Comparison of ENCODE assay signal across 9 mouse cellular contexts in genomic region chr7:84315353-84316003, GRCm38 (mm10).
A peak's percentile ranks its signal among the peaks of the same experiment; 100 is the strongest.
DNase-seq lines count a peak whose midpoint lies in the region; ATAC-seq and TF ChIP-seq lines count a peak whose summit lies in the region.
"Had no signal": no experiment of that assay in that cellular context is flagged by ENCODE, and none has a peak within 500 bp of the region (broad histone marks: within the 10 kb centered on the region; RNA-seq: fewer than 3 reads in every experiment).

No protein-coding gene starts in this region.

- TF ChIP-seq CTCF in left cerebral cortex, adult 2 months (IDR thresholded peaks at IDR 0.05) = peak; percentile 23; the same call in 1 of the 2 replicates

- DNase-seq in CD4-positive, CD25-positive, alpha-beta regulatory T cell, adult 2 months (ENCODE audit: low read depth, low spot score) = peak; percentile 24
- DNase-seq in left cerebral cortex, adult 2 months (ENCODE audit: extremely low spot score in 1 of 2, low spot score in 2 of 2) = no peak
- DNase-seq in left cerebral cortex, postnatal 36 days (ENCODE audit: low spot score in 2 of 2) = no peak
- DNase-seq in embryonic facial prominence, embryonic 10.5 days (ENCODE audit: low spot score) = peak; percentile 33
- peak; percentile 24 for DNase-seq in mesoderm, embryonic 11.5 days (ENCODE audit: low read depth, low spot score)
- no peak for DNase-seq in urinary bladder, postnatal 4 days (ENCODE audit: low spot score in 2 of 2)
- DNase-seq in Muller cell, postnatal 12 days (ENCODE audit: inconsistent ontology term) = no peak
- DNase-seq: cerebellum, adult 9-10 months had no signal

- intact Hi-C loops in left cerebral cortex, adult 2 months (cut with DNase I) = no loop called here
- intact Hi-C loops in left cerebral cortex, postnatal 36 days (cut with DNase I) = no loop called here

- ATAC-seq in CD4-positive, CD25-positive, alpha-beta regulatory T cell, adult 4 months = no peak

- H3K27me3 ChIP-seq in embryonic facial prominence, embryonic 10.5 days (replicated peaks; ENCODE audit: low read depth, poor library complexity, severe bottlenecking) = no peaks in the 10 kb centered on the region

- H3K27ac ChIP-seq in left cerebral cortex, adult 2 months = no peak overlapping the region; the same call in 1 of the 2 replicates
- H3K27ac ChIP-seq in embryonic facial prominence, embryonic 10.5 days (replicated peaks) = no peak overlapping the region

- WGBS in embryonic facial prominence, embryonic 10.5 days = 52% methylated on average over 7 of the region's 7 CpGs

- H3K4me1 ChIP-seq in embryonic facial prominence, embryonic 10.5 days = peaks cover 12% of the 10 kb centered on the region

- peaks cover 25% of the 10 kb centered on the region for H3K36me3 ChIP-seq in embryonic facial prominence, embryonic 10.5 days (replicated peaks)

- no peaks in the 10 kb centered on the region for H3K9me3 ChIP-seq in embryonic facial prominence, embryonic 10.5 days

- H3K4me3 ChIP-seq in left cerebral cortex, adult 2 months = no peak overlapping the region
- no peak overlapping the region for H3K4me3 ChIP-seq in embryonic facial prominence, embryonic 10.5 days

Comparison
In these comparisons a context has a peak if more than half of its experiments do, and no peak if none do; other contexts are left out.
1. DNase-seq: peak in CD4-positive, CD25-positive, alpha-beta regulatory T cell, adult 2 months (single experiment), embryonic facial prominence, embryonic 10.5 days (single experiment) and mesoderm, embryonic 11.5 days (single experiment); none in left cerebral cortex, adult 2 months (0 of 2), left cerebral cortex, postnatal 36 days (0 of 2), urinary bladder, postnatal 4 days (0 of 2) and Muller cell, postnatal 12 days (single experiment).